Mouse (Mus musculus): ENCODE measurements at regions not wholly inside any gene's neighbourhood (a gene's known extent, or its start where the extent isn't known, plus 50 kb on each side); places are given as distances from the start of the nearest gene placed in this dataset.

DNA sequence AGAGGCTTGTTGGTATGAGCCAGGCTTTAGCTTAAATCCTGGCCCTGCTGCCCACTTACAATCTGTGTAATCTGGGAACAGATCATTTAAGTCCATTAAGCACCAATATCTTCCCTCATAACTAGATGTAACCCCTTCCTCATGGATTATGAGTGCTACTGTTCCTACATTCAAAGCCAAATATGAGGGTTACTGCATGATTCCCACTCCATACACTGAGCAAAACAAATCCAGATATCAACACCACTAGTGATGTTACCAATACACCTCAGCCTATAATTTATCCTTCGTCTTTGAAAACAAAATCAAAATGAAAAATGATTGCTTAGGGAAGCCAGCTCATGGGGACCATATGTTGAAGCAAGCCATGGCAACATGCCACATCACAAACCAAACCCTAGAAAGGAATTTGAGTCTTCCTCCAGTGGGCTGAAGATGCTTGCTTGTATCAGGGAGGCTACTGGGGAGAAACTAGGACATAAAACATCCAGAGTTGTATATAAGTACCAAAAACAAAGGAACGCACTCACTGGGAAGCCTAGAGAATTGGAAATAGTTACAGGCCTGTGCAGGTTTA lies 531.8 kb upstream of the Cdh11 start:
- TF ChIP-seq CTCF (IDR thresholded peaks at IDR 0.05; ENCODE audit: low read depth, low read length): no peak
- TF ChIP-seq TAL1 (conservative IDR thresholded peaks at IDR 0.05; ENCODE audit: low read depth, low read length): no peak
- TF ChIP-seq GATA1 (IDR thresholded peaks at IDR 0.05; ENCODE audit: borderline replicate concordance, low read length): no peak
- no peak for TF ChIP-seq POLR2AphosphoS5 (IDR thresholded peaks at IDR 0.05; ENCODE audit: insufficient replicate concordance, low read depth, low read length)

Data from G1E (cell line).